Mouse (Mus musculus) frontal cortex, postnatal 10 days (tissue): Measurements from ENCODE around the gene Erg.
A peak's percentile ranks its signal among the peaks of the same experiment; 100 is the strongest.

ENCODE experiments used
- DNase-seq, 2 experiments: peaks; one replicate each; pipeline ENCODE4 v3.0.0; 2022; ENCODE audit warnings: low spot score in 2 of 2, mixed read lengths in 1 of 2

The Erg gene

DNA sequence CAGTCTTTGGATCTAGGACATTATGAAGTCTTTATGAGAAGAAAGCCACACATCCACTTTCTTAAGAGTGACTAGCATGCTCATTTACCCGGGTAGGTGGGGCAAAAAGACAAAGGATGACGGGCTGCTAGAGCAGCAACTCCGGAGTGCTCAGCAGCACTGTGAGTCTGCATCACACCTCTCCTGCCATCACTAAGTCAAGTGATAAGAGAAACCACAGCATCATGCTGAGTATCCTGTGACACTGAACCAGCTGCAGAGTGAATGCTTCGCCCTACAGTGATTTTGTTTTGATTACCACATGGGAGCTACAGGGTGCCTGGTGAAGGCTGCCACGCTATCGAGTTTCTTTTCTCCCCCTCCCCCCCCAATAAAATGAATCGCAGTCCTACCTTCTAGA, 145.2 kb downstream of the Erg start:
- DNase-seq: no peak

- no peak for DNase-seq
Observed at GRCm38 (mm10) chr16:95440334-95440733, 146.1 kb downstream of the Erg start.

- DNase-seq: no peak
Observed at GRCm38 (mm10) chr16:95439794-95440193, 146.6 kb downstream of the Erg start.

DNA sequence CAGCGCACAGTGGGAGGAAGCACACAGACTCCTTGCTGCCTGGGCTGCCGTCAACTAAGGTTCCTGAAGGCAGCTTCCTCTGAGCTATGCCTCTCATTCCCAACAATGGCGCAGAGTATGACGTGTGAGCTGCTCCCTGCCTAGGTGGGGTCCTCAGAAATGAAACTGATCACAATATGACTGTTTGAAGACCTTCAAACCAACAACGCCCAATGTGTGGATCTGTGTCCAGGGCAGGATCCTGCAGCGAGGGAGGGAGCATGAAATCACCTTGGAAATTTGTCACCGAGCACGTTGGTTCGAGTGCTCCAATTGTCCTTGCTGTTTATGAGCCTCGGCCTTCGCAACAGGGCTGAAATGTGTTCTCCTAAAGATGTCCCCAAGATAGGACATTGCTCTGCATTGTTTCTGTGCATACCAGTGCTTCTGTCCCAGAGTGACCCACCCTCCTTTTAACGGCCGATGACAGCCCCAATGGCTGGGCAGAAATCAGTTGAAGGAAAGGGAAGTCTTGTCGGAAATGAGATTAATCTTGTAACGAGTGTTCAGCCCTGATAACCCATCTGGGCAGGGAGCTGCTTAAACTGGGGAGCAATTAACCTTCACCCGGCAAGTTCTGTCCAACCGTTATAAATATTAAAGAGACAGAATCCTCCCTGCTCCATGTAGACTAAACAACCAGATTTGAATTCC, 147.4 kb downstream of the Erg start:
- DNase-seq: no peak

GRCm38 (mm10) chr16:95436611-95437010, 149.8 kb downstream of the Erg start:
- no peak for DNase-seq

GRCm38 (mm10) chr16:95436051-95436450, 150.3 kb downstream of the Erg start:
- DNase-seq: no peak

- no peak for DNase-seq
Observed at GRCm38 (mm10) chr16:95434434-95434833, 152.0 kb downstream of the Erg start.

- DNase-seq: no peak
Observed at GRCm38 (mm10) chr16:95432540-95432971, 153.8 kb downstream of the Erg start.

DNA sequence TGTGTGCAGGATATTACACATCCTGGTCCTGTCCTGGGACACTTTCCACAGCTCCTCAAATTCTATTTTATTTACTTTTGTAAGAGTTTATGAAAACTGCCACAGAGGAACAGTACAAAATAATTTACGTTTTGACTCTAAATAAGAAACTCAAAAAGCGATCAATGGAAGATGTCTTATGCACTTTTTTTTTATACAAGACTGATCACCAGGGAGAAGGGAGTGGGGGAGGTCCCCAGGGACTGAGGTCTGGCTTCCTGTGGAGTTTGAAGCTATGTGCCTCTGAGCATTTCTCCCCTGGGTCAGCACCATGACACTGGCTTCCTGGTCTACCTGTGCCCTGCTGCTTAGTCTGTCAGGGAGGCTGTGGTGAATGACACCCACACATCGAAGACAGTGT, 156.5 kb downstream of the Erg start:
- no peak for DNase-seq

DNA sequence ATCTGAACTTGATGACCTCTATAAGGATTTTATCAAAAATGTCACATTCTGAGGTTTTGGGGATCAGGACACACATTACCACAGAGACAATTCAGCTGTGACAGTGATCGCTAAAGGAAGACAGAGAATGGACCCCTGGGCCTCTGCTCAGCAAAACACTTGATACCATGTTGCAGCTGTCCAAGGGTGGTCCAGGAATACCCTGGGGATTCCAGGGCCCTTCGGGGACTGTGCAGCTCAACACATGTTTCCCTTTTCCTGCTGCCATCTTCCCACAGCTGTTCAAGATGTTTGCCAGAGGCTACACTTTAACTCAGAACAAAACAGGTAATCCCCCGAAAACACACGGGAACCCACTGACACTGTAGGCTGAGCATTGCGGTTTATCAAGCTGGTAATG, 158.2 kb downstream of the Erg start:
- no peak for DNase-seq

DNA sequence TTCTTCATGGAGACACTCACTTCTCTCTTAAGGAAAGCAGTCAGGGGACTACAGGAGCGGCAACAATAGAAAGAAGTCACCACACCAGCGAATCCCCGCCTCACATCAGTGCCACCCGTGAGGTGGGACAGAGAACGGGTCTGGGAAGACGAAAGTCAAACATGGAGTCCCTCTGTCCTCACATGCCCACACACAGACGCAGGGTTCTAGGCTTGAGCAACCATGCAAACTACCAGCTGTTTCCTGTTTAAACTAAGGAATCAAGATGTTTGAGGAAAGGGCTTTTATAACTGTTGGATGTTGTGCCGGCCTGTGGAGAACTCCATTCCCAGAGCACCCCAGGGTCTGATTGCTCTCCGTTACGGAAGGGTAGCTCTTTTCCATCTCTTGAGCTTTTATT, 158.9 kb downstream of the Erg start:
- no peak for DNase-seq

DNA sequence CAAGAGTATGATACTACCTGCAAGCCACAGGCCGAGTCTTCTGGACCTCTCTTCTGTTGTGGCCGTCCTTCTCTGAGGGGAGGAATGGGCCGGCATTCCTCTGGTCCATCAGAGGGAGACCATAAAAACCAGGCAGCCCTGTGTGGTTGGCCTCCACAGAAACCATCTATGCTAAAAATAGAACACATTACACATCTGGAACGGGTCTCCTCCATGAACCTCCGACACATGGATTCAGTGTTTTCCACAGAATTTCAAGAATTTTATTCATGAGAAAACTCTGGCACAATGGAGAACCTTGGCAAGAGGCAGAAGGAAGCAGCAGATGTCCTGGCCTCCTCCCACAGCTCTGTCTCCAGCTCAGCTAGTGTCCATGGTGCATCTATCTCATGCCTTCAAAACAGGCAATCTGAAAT, 163.7 kb downstream of the Erg start:
- DNase-seq: no peak

DNA sequence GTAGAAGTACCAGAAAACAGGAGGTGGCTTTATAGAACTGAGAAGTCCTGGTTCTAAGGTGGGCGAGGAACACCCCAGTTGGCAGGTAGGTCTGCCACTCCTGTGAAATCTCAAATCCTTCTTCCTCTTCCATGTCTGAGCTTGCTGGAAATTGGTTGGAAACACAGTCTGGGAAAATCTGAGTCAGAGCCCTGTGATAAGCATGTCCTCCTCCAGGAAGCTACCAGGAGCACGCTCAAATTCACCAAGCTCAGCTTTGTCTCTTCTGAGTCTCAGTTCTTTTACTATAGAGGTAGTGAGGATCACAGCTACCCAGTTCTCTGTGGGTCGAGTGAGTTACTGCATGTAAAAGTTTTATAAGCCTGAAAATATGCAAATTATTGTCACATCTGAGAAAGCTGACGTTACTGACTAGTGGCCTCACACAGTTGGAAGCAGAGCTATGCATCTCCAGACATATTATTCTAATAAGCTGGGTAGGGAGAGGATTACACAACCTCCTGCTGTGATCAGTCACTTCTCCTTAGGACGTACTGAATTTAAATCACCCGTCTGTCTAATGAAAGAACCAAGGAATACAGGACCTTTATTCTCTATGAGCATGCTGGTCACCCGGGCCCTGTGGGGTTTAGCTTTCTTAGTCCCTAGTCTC, 165.0 kb downstream of the Erg start:
- DNase-seq: no peak

DNA sequence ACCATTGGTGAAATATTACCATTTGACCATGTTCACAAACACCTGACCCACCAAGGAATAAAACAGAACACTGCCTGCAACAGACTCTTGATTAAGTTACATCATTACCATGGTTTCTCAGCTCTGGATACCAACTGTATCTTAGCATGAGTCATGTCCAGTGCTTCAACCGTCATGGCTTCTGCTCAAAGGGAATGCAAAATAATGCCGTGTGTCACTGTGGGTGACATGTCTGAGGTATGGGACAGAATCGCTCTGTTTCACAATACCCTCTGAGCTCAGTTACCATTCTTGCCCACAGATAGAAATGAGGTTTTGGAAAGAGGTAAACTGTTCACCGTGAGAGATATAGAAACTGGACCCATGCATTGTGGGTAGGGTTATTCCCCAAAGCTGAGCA, 170.5 kb downstream of the Erg start:
- no peak for DNase-seq

DNA sequence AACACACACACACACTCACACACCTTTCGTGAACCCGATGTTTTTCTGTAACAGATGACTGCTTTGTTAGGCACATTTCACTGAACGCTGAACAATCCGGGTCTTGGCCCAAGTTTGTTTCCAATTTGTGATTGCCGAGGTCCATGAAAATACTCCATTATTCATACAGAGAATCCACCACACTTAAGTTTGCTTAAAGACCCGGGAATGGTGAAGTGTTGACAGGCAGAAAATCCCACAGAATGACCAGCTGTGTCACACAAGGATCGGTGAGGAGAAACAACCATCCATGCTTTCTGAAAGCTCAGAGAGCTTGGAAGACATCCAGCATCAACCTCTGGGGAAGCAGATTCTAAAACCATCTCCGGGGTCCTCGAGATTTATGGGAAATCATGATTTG, 171.0 kb downstream of the Erg start:
- DNase-seq: no peak

GRCm38 (mm10) chr16:95413401-95413959, 172.9 kb downstream of the Erg start:
- no peak for DNase-seq

DNA sequence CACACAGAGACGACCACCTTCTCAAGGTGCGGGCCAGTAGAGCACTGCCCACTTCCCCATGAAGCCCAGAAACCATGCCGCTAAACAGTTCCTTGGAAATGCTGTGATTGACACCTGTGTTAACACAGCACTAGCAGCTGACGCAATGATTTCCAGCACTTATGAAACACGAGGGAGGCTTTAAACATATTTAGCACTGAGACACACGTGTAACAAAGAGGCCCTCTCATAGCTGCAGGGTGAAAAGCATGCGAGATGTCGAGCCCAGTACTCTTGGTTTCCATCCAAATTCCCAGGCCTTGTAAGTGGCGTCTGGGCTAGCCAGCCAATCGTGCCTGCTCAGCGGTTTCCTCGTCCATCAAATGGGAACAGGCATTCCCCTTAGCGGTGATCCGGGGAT, 178.3 kb downstream of the Erg start:
- no peak for DNase-seq

DNA sequence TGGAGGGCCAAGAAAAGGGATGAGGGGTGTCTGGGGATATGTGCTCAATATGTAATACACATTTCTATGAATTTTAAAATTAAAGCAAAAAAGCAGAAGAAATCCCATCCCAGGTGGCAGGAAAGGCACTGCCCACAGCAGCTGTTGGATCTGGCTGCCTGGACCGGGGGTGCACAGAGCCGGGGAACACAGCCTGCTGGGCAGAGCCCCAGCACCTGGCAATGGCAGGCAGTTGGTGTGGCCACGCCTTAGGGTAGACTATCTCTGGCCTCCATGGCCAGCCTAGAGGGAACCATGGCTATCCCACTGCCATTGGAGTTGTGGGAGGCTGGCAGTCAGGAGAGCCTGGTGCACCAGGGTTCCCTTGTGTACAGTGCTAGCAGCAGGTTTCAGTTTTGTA, 180.9 kb downstream of the Erg start:
- DNase-seq: no peak

GRCm38 (mm10) chr16:95403453-95403852, 182.9 kb downstream of the Erg start:
- no peak for DNase-seq

- no peak for DNase-seq
Observed at GRCm38 (mm10) chr16:95401869-95402268, 184.5 kb downstream of the Erg start.

DNA sequence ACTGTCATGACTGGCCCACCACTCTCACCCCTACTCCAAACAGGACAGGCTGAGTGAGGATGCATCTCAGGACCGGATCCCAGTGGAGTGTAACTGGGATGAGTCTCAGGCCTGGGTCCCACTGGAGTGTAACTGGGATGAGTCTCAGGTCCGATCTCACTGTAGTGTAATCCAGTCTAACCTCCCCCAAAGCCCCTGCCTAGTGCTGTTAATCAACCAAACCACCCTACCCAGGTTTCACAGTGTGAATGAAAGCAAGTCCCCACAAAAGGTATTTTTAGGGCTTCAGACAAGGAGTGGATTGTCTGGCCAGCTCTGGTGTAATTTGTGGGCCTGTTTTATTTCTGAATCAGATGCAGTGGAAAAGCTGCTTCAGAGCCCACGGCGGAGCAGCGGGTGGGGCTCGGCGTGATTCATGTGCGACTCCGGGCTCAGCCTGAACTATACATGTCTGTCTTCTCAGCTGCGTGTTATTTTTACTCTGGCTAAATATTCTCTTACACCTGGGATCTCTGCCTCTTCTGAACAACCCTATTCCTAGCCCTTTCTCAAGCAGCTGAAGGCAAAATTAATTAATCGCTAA, 187.5 kb downstream of the Erg start:
- peak in 1 of 2 experiments; percentile 25 for DNase-seq

- no peak for DNase-seq
Observed at GRCm38 (mm10) chr16:95390787-95391186, 195.6 kb downstream of the Erg start.
